Mouse (Mus musculus) mouse trophoblast stem cell (cell line): Measurements from ENCODE around the gene 1700006A11Rik.
"Not testable (repeated sequence)": the region's sequence is repeated elsewhere in the genome, so short reads cannot be mapped to it uniquely, and the experiment has no call there.

Experiments
- in situ Hi-C, 2 experiments: fragments of 300-500 bp; cut with MseI, MboI; formaldehyde crosslinking; loops; 2 replicates in 1 of 2; 3 replicates in 1 of 2; pipeline ENCODE4 v1.15.1; 2025

1700006A11Rik gene

DNA sequence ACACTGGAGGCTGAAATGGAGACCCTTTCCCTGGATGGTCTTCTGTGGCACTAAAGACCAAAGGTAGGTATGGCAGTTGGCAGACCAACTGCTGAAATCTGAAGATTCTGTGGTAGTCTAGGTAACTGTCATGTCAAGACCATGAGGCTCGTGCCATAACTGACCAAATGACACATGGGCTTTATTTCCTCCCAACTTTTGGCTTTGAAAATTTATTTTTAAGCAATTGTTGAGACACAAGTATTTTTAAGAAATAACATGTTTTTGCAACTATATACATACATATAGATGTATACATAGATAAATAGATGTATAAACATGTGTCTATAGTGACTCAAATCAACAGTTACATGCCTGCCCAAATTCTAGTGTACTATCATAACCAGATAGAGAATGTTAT lies at the start of gene 1700006A11Rik:
TSS of gene 1700006A11Rik (minus strand) at position 101 of the 400 bp plus-strand sequence.
- in situ Hi-C loops = no loop called here

DNA sequence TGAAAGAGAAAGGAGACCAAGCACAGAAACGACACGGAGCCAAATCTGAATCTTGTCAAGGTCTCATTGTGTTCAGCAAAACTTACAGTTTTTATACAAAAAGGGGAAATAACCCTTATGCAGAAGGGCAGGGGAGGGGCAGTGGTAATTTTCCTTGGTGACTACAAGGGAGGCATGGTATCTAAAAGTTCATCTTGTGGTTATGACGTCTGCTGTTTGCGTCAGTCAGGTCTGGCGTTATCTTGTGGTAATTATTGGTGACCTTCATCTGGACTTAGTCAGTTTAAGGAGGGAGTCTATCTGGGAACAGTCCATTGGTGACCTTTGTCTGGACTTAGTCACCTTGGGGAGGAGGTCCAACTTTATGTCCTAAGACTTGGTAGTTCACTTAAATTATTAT lies 48.5 kb upstream of the 1700006A11Rik start:
- in situ Hi-C loops = not testable (repeated sequence)

DNA sequence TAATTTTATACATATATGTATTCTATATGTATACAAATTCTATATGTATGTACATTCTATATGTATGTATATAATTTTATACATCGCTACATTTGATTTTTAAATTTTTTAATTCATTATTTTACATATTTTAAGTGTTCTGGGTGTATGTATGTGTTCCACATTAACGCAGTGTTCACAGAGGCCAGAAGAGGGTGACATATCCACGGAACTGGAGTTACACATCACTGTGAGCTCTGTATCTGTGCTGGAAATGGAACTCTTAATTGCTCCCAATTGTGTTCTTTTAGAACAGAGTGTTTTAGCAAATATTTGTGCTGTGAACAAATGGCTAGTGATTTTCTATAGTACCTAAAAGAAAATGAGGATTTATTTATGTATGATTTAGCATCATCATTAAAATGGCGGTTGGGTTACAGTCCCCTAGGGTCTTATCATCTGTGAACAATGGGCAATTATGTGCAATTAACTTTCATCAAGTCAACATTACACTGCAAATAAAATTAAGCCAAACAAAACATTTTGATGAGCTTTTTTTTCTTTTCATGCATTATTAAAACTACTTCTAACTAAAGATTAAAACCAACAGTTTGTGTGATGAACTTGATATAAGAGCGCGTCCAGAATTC lies 40.4 kb upstream of the 1700006A11Rik start:
- in situ Hi-C loops = no loop called here

GRCm38 (mm10) chr3:124392201-124392600 lies 33.6 kb downstream of the 1700006A11Rik start:
- in situ Hi-C loops = no loop called here

- in situ Hi-C loops = no loop called here
These were observed 35.7 kb downstream of the 1700006A11Rik start for GRCm38 (mm10) chr3:124390101-124390500.

GRCm38 (mm10) chr3:124389650-124390049 lies 36.2 kb downstream of the 1700006A11Rik start:
- in situ Hi-C loops = no loop called here

GRCm38 (mm10) chr3:124385377-124385776 lies 40.5 kb downstream of the 1700006A11Rik start:
- in situ Hi-C loops = not testable (repeated sequence)

GRCm38 (mm10) chr3:124372031-124372430 lies 53.8 kb downstream of the 1700006A11Rik start:
- in situ Hi-C loops = no loop called here

DNA sequence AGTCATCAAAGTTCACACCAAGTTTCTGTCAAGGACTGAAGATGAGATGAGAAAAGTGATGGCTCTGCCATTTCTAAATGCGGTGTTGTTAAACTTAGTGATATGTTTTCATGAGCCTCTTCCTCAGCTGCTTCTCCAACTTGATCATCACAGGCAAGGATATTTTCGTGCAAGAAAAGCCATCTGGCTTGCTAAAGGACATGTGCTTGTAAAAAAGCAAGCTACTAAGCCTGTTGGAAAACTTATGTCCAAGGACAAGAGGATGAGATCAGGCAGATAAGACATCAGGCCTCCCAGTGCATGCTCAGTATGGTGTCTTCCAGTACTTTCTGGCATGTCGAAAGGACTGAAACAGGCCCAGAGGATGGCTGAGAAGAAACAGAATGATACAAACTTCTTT lies 68.3 kb downstream of the 1700006A11Rik start:
- in situ Hi-C loops = no loop called here
